In the genomic region with DNA sequence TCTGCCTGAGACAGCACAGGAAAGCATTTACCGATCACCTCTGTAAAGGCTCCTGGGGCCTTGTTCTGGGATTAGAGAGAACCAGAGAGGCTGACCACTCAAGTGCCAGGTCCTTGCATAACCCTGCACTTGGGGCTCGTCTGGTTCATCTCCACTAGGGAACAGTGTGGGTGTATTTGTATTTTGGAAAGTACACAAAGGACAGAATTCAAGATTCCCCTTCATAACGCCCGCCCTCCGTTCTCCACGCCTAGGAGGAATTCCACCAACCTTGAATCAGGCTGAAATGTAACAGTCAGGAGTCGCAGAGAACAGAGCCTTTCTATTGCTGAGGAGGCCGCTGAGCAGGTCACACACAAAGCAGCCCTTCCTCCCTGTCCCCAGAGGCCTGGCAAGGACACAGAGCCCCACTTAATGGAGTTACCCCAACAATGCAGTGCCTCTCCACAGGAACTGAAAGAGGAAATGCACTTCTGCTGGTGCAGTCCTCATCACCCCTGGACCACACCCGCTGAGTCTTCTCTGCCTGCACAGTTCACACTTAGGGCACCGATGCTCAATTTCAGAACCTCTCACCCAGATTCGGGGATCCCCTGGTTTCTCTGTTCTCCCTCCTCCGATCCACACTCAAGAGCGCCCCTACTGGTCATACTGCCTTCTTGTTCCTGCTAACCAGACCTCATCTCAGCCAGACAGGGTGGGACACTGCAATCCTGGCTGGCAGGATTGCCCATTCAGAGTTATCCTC, we compare ENCODE assay signal across 8 mouse cellular contexts. TPM values are rescaled to one million over a fixed set of nuclear protein-coding genes. Genes with fewer than 3 reads are reported as not detected.
DNase-seq lines count a peak whose midpoint lies in the region.

No protein-coding gene starts in this region.

- intact Hi-C loops in left cerebral cortex, postnatal 36 days (cut with DNase I): no loop called here

- DNase-seq in layer of hippocampus, adult 11-12 months (ENCODE audit: low spot score): peak; percentile 67
- no peak for DNase-seq in layer of hippocampus, adult 9-10 months (ENCODE audit: low spot score)
- DNase-seq in MN1 (ENCODE audit: low spot score): peak; percentile 35
- peak; percentile 64 for DNase-seq in cerebellum, adult 9-10 months
- DNase-seq in gastrocnemius, postnatal 25 days: peak; percentile 72
- DNase-seq in left cerebral cortex, postnatal 36 days (ENCODE audit: low spot score in 2 of 2): peak; percentile 33 to 36
- peak; percentile 48 to 61 for DNase-seq in monocyte, adult 2 months (ENCODE audit: low read depth in 1 of 2, low spot score in 2 of 2)
- peak; percentile 84 for DNase-seq in testis, postnatal 10 days (ENCODE audit: low spot score)

RNA-seq across cellular contexts. Expression of gene Xpnpep1, which starts 20.1 kb away (rescaled TPM):
- total RNA-seq in gastrocnemius, postnatal 25 days (2021): 10 to 100 TPM; 52.6 to 57.3 TPM
- total RNA-seq in left cerebral cortex, postnatal 36 days (2021): 10 to 100 TPM; 61.8 to 70.3 TPM
